Mouse (Mus musculus): Measurements from ENCODE around the gene Nucb2.

Nucb2 gene

GRCm38 (mm10) chr7:116503879-116504817 lies at the start of gene Nucb2:
Gene Nucb2, plus strand, starts transcription at chr7:116504369.
- in situ Hi-C loops (cut with MboI, MseI), result no loop called here

GRCm38 (mm10) chr7:116456964-116457363 lies 47.2 kb upstream of the Nucb2 start:
- in situ Hi-C loops (cut with MboI, MseI), result loop anchor here (5.0 to 25.0 kb wide), 5 partner anchors 55 to 155 kb away; no protein-coding TSS in a partner anchor

- in situ Hi-C loops (cut with MboI, MseI), result loop anchor here (5.0 to 25.0 kb wide), 5 partner anchors 55 to 155 kb away; no protein-coding TSS in a partner anchor
Measured at GRCm38 (mm10) chr7:116457391-116457790, 46.8 kb upstream of the Nucb2 start.

GRCm38 (mm10) chr7:116458985-116459441 lies 45.2 kb upstream of the Nucb2 start:
- in situ Hi-C loops (cut with MboI, MseI), result loop anchor here (5.0 to 25.0 kb wide), 5 partner anchors 53 to 153 kb away; no protein-coding TSS in a partner anchor

- in situ Hi-C loops (cut with MboI, MseI), result loop anchor here in 1 of 2 experiments (10.0 to 25.0 kb wide), 2 partner anchors 150 to 1877 kb away; no protein-coding TSS in a partner anchor
Measured at GRCm38 (mm10) chr7:116462114-116462513, 42.1 kb upstream of the Nucb2 start.

GRCm38 (mm10) chr7:116475836-116476235 lies 28.3 kb upstream of the Nucb2 start:
- in situ Hi-C loops (cut with MboI, MseI), result loop anchor here in 1 of 2 experiments (5.0 kb wide), 1 partner anchor 36 kb away; no protein-coding TSS in a partner anchor

GRCm38 (mm10) chr7:116476264-116476663 lies 27.9 kb upstream of the Nucb2 start:
- in situ Hi-C loops (cut with MboI, MseI), result loop anchor here in 1 of 2 experiments (5.0 kb wide), 1 partner anchor 36 kb away; no protein-coding TSS in a partner anchor

GRCm38 (mm10) chr7:116483106-116483505 lies 21.1 kb upstream of the Nucb2 start:
- in situ Hi-C loops (cut with MboI, MseI), result no loop called here

- in situ Hi-C loops (cut with MboI, MseI), result no loop called here
Measured at GRCm38 (mm10) chr7:116483782-116484181, 20.4 kb upstream of the Nucb2 start.

GRCm38 (mm10) chr7:116484213-116484612 lies 20.0 kb upstream of the Nucb2 start:
- in situ Hi-C loops (cut with MboI, MseI), result no loop called here

- in situ Hi-C loops (cut with MboI, MseI), result no loop called here
Measured at GRCm38 (mm10) chr7:116485062-116485601, 19.0 kb upstream of the Nucb2 start.

- in situ Hi-C loops (cut with MboI, MseI), result no loop called here
Measured at GRCm38 (mm10) chr7:116491113-116491512, 13.1 kb upstream of the Nucb2 start.

- in situ Hi-C loops (cut with MboI, MseI), result no loop called here
Measured at GRCm38 (mm10) chr7:116493267-116494003, 10.7 kb upstream of the Nucb2 start.

- in situ Hi-C loops (cut with MboI, MseI), result no loop called here
Measured at GRCm38 (mm10) chr7:116494618-116495017, 9.6 kb upstream of the Nucb2 start.

GRCm38 (mm10) chr7:116496760-116497159 lies 7.4 kb upstream of the Nucb2 start:
- in situ Hi-C loops (cut with MboI, MseI), result no loop called here

- in situ Hi-C loops (cut with MboI, MseI), result no loop called here
Measured at GRCm38 (mm10) chr7:116504818-116505170, 625 bp downstream of the Nucb2 start.

- in situ Hi-C loops (cut with MboI, MseI), result loop anchor here (5.0 kb wide), 2 partner anchors 37 to 57 kb away; no protein-coding TSS in a partner anchor
Measured at GRCm38 (mm10) chr7:116514030-116514429, 9.9 kb downstream of the Nucb2 start.

- in situ Hi-C loops (cut with MboI, MseI), result loop anchor here (5.0 kb wide), 2 partner anchors 37 to 57 kb away; no protein-coding TSS in a partner anchor
Measured at GRCm38 (mm10) chr7:116514546-116514945, 10.4 kb downstream of the Nucb2 start.

GRCm38 (mm10) chr7:116515059-116515458 lies 10.9 kb downstream of the Nucb2 start:
- in situ Hi-C loops (cut with MboI, MseI), result loop anchor here in 1 of 2 experiments (5.0 kb wide), 1 partner anchor 58 kb away; no protein-coding TSS in a partner anchor

GRCm38 (mm10) chr7:116515514-116516135 lies 11.5 kb downstream of the Nucb2 start:
- in situ Hi-C loops (cut with MboI, MseI), result loop anchor here in 1 of 2 experiments (5.0 kb wide), 1 partner anchor 58 kb away; no protein-coding TSS in a partner anchor

GRCm38 (mm10) chr7:116517240-116517639 lies 13.1 kb downstream of the Nucb2 start:
- in situ Hi-C loops (cut with MboI, MseI), result loop anchor here in 1 of 2 experiments (5.0 kb wide), 1 partner anchor 60 kb away; no protein-coding TSS in a partner anchor
